Mouse (Mus musculus) small intestine, adult 2 months (tissue): ENCODE data around the gene Fcer1a. TPM values are rescaled to one million over a fixed set of nuclear protein-coding genes. Genes with fewer than 3 reads are reported as not detected.
"Not testable (repeated sequence)": the region's sequence is repeated elsewhere in the genome, so short reads cannot be mapped to it uniquely, and the experiment has no call there.

Experiments
- H3K27ac ChIP-seq: fragments of 200-500 bp; 2 replicates; pipeline ENCODE4 v1.5.1; 2012; ENCODE audit warnings: low read depth, low read length, control low read depth, inconsistent platforms; ENCODE audit not compliant: insufficient read depth
- H3K27me3 ChIP-seq: fragments of 200-500 bp; 2 replicates; pipeline ENCODE4 v1.6.1; 2012; ENCODE audit warnings: mild to moderate bottlenecking, moderate library complexity, low read length, inconsistent platforms; ENCODE audit not compliant: control insufficient read depth, insufficient read depth
- H3K36me3 ChIP-seq: fragments of 200-500 bp; 2 replicates; pipeline ENCODE4 v1.6.1; 2012; ENCODE audit warnings: mild to moderate bottlenecking, low read length, control low read depth, inconsistent platforms; ENCODE audit not compliant: control insufficient read depth, insufficient read depth
- H3K4me1 ChIP-seq: fragments of 200-500 bp; 2 replicates; pipeline ENCODE4 v1.6.1; 2012; ENCODE audit warnings: low read length, inconsistent platforms, mixed read lengths; ENCODE audit not compliant: control insufficient read depth, insufficient read depth, insufficient read length
- H3K4me3 ChIP-seq: fragments of 200-500 bp; 2 replicates; pipeline ENCODE4 v1.5.1; 2012; ENCODE audit warnings: low read depth, mild to moderate bottlenecking, control low read depth, inconsistent platforms, low read length, moderate library complexity
- CTCF ChIP-seq: fragments of 200-500 bp; IDR thresholded peaks from 2 replicates; pipeline ENCODE4 v1.5.1; 2012; ENCODE audit warnings: low read depth, mild to moderate bottlenecking, control low read depth, inconsistent platforms, low read length, moderate library complexity, mixed read lengths; ENCODE audit not compliant: insufficient replicate concordance, insufficient read length; ENCODE audit errors: extremely low read depth
- POLR2A ChIP-seq: fragments of 200-500 bp; IDR thresholded peaks from 2 replicates; pipeline ENCODE4 v1.6.1; 2012; ENCODE audit warnings: low read depth, mild to moderate bottlenecking, control low read depth, inconsistent platforms, low read length, moderate library complexity
- WGBS: fragments of 180-500 bp; shearing (Covaris S2); methylation state at CpG from one replicate; pipeline ENCODE4 v1.1.7; 2018; 5-methylcytosine and 5-hydroxymethylcytosine counted together
- polyA plus RNA-seq: library from polyadenylated mRNA; depleted of rRNA; stranded (reverse); fragments of >200 nt; gene quantifications from 2 replicates; pipeline ENCODE4 v1.2.3, GENCODE M21; 2012; rRNA removed

The Fcer1a gene
- polyA plus RNA-seq = not detected in 2 replicates

- TF ChIP-seq POLR2A (no peak), CTCF (no peak)
- Histone ChIP-seq H3K36me3 (no peaks in the 10 kb centered on the region), H3K27me3 (no peaks in the 10 kb centered on the region), H3K27ac (no peak within 1 kb of the TSS), H3K4me1 (no peaks in the 10 kb centered on the region), H3K4me3 (no peak within 1 kb of the TSS)
- 51% methylated on average over 2 of the region's 2 CpGs for WGBS
Observed at GRCm38 (mm10) chr1:173227081-173227480, at the start of gene Fcer1a. Gene Fcer1a, minus strand, starts transcription at chr1:173227214.

- Histone ChIP-seq H3K36me3 (no peaks in the 10 kb centered on the region), H3K4me3 (no peak within 1 kb of the TSS), H3K4me1 (no peaks in the 10 kb centered on the region), H3K27ac (no peak within 1 kb of the TSS), H3K27me3 (no peaks in the 10 kb centered on the region)
- TF ChIP-seq POLR2A (no peak), CTCF (no peak)
Observed at GRCm38 (mm10) chr1:173265701-173266100, 38.7 kb upstream of the Fcer1a start, which contains the start of gene Olfr418. Gene Olfr418, plus strand, starts transcription at chr1:173266001.

GRCm38 (mm10) chr1:173249888-173250287, 22.9 kb upstream of the Fcer1a start:
- no peaks in the 10 kb centered on the region for H3K4me1 ChIP-seq
- no peaks in the 10 kb centered on the region for H3K36me3 ChIP-seq
- TF ChIP-seq CTCF = no peak
- TF ChIP-seq POLR2A = no peak
- H3K27ac ChIP-seq = no peak overlapping the region
- H3K4me3 ChIP-seq = no peak overlapping the region
- WGBS = 40% methylated on average over 3 of the region's 3 CpGs
- no peaks in the 10 kb centered on the region for H3K27me3 ChIP-seq

- H3K27ac ChIP-seq, H3K27me3 ChIP-seq, H3K36me3 ChIP-seq, H3K4me3 ChIP-seq, H3K4me1 ChIP-seq: not testable (repeated sequence)
- 85% methylated on average over 1 of the region's 1 CpGs for WGBS
Observed at GRCm38 (mm10) chr1:173237004-173237403, 10.0 kb upstream of the Fcer1a start.

GRCm38 (mm10) chr1:173216481-173216880, 10.5 kb downstream of the Fcer1a start:
- H3K27me3 ChIP-seq = no peaks in the 10 kb centered on the region
- 81% methylated on average over 3 of the region's 3 CpGs for WGBS

GRCm38 (mm10) chr1:173212092-173212491, 14.9 kb downstream of the Fcer1a start, which contains the start of gene Olfr1404:
Gene Olfr1404, plus strand, starts transcription at chr1:173212392.
- Histone ChIP-seq H3K4me1 (no peaks in the 10 kb centered on the region), H3K27ac (no peak within 1 kb of the TSS), H3K36me3 (no peaks in the 10 kb centered on the region), H3K27me3 (no peaks in the 10 kb centered on the region), H3K4me3 (no peak within 1 kb of the TSS)
- TF ChIP-seq POLR2A (no peak), CTCF (no peak)
- WGBS = 74% methylated on average over 5 of the region's 5 CpGs

More at GRCm38 (mm10) chr1:173216481-173216880, 10.5 kb downstream of the Fcer1a start:
- Histone ChIP-seq H3K4me3 (no peak overlapping the region), H3K27ac (no peak overlapping the region), H3K36me3 (no peaks in the 10 kb centered on the region), H3K4me1 (no peaks in the 10 kb centered on the region)
- TF ChIP-seq POLR2A = no peak
- no peak for TF ChIP-seq CTCF

GRCm38 (mm10) chr1:173197508-173197907, 29.5 kb downstream of the Fcer1a start, which contains the start of gene Olfr218:
Gene Olfr218, plus strand, starts transcription at chr1:173197808.
- TF ChIP-seq CTCF (no peak), POLR2A (no peak)
- H3K4me1 ChIP-seq = no peaks in the 10 kb centered on the region
- no peaks in the 10 kb centered on the region for H3K27me3 ChIP-seq
- H3K4me3 ChIP-seq = no peak within 1 kb of the TSS
- no peaks in the 10 kb centered on the region for H3K36me3 ChIP-seq
- 82% methylated on average over 5 of the region's 5 CpGs for WGBS
- H3K27ac ChIP-seq = no peak within 1 kb of the TSS

- no peaks in the 10 kb centered on the region for H3K4me1 ChIP-seq
- no peak overlapping the region for H3K27ac ChIP-seq
- no peaks in the 10 kb centered on the region for H3K36me3 ChIP-seq
- TF ChIP-seq CTCF (no peak), POLR2A (no peak)
- no peaks in the 10 kb centered on the region for H3K27me3 ChIP-seq
- no peak overlapping the region for H3K4me3 ChIP-seq
- 73% methylated on average over 2 of the region's 2 CpGs for WGBS
Observed at GRCm38 (mm10) chr1:173196359-173196758, 30.7 kb downstream of the Fcer1a start.
